Mouse (Mus musculus): ENCODE results near the gene Chga. TPM values are rescaled to one million over a fixed set of nuclear protein-coding genes. Genes with fewer than 3 reads are reported as not detected.

The Chga gene
- polyA plus RNA-seq, 1 experiment from 2014 or later: 2.5 TPM

GRCm38 (mm10) chr12:102613411-102613810, 58.6 kb downstream of the Chga start:
- H3K27ac ChIP-seq (ENCODE audit: low read length): no peak overlapping the region
- H3K36me3 ChIP-seq (ENCODE audit: control insufficient read depth, insufficient read depth): no peaks in the 10 kb centered on the region
- no peak overlapping the region for H3K9ac ChIP-seq (ENCODE audit: low read length)
- no peak overlapping the region for H3K4me2 ChIP-seq (ENCODE audit: low read depth, low read length)
- no peaks in the 10 kb centered on the region for H3K9me3 ChIP-seq (replicated peaks; ENCODE audit: control insufficient read depth, low read length)
- H3K27me3 ChIP-seq (ENCODE audit: control insufficient read depth, insufficient read depth, low read length): no peaks in the 10 kb centered on the region
- WGBS: 83% methylated on average over 4 of the region's 4 CpGs
- H3K4me3 ChIP-seq (ENCODE audit: low read length): no peak overlapping the region
- H3K4me1 ChIP-seq (ENCODE audit: control insufficient read depth, insufficient read depth, low read length): no peaks in the 10 kb centered on the region; the same call in 1 of the 2 replicates
- ATAC-seq (replicated peaks; ENCODE audit: extremely low read depth, insufficient read depth, low FRiP score): no peak

Other genes with a start within 250 kb of the Chga start
- 105 and 107 TPM in 2 replicates for gene Lgmn, start 115.2 kb upstream of the Chga start, polyA plus RNA-seq (2015; fragmentation: Nextera tagmentation; extraction: Ambion mirVana)
- gene Golga5, start 85.8 kb upstream of the Chga start, polyA plus RNA-seq (2015; fragmentation: Nextera tagmentation; extraction: Ambion mirVana): 24.2 and 26.7 TPM in 2 replicates
- 7.2 and 8.8 TPM in 2 replicates for gene Itpk1, start 150.0 kb downstream of the Chga start, polyA plus RNA-seq (2015; fragmentation: Nextera tagmentation; extraction: Ambion mirVana)
- 19.0 and 19.5 TPM in 2 replicates for gene Moap1, start 188.7 kb downstream of the Chga start, polyA plus RNA-seq (2015; fragmentation: Nextera tagmentation; extraction: Ambion mirVana)
- 7.7 and 8.3 TPM in 2 replicates for gene Tmem251, start 188.8 kb downstream of the Chga start, polyA plus RNA-seq (2015; fragmentation: Nextera tagmentation; extraction: Ambion mirVana)
- not detected in 2 replicates for gene Gm28051, start 202.8 kb downstream of the Chga start, polyA plus RNA-seq (2015; fragmentation: Nextera tagmentation; extraction: Ambion mirVana)
- 20.0 and 27.2 TPM in 2 replicates for gene Gon7, start 202.8 kb downstream of the Chga start, polyA plus RNA-seq (2015; fragmentation: Nextera tagmentation; extraction: Ambion mirVana)
- 33.0 and 33.3 TPM in 2 replicates for gene Ubr7, start 203.0 kb downstream of the Chga start, polyA plus RNA-seq (2015; fragmentation: Nextera tagmentation; extraction: Ambion mirVana)
- gene Gm20604, start 203.7 kb downstream of the Chga start, polyA plus RNA-seq (2015; fragmentation: Nextera tagmentation; extraction: Ambion mirVana): 16.7 and 17.4 TPM in 2 replicates

Measured in heart, embryonic 16.5 days (tissue).